In genomic region chr11:98740393-98741050, GRCm38 (mm10) we compare ENCODE assay signal across 8 mouse cellular contexts. TPM values are rescaled to one million over a fixed set of nuclear protein-coding genes. Genes with fewer than 3 reads are reported as not detected.
DNase-seq lines count a peak whose midpoint lies in the region; ATAC-seq and TF ChIP-seq lines count a peak whose summit lies in the region.

Gene Thra, plus strand, starts transcription at chr11:98740638.

- peak within 1 kb of the TSS; percentile 59 to 86 for H3K4me3 ChIP-seq in MEL (ENCODE audit: control insufficient read depth in 1 of 2, insufficient read depth in 1 of 2, low read depth in 2 of 2, low read length in 2 of 2)
- peak within 1 kb of the TSS; percentile 79 for H3K4me3 ChIP-seq in forebrain, embryonic 11.5 days (ENCODE audit: low read depth, low read length)
- peak within 1 kb of the TSS; percentile 79 for H3K4me3 ChIP-seq in heart, embryonic 15.5 days
- H3K4me3 ChIP-seq in liver, embryonic 14.5 days (ENCODE audit: insufficient read depth in 1 of 2, low read depth in 2 of 2, low read length in 2 of 2), result peak within 1 kb of the TSS; percentile 72 to 89
- peak within 1 kb of the TSS; percentile 91 for H3K4me3 ChIP-seq in neural tube, embryonic 12.5 days

- TF ChIP-seq POLR2A in MEL (IDR thresholded peaks at IDR 0.05; ENCODE audit: control insufficient read depth in 1 of 2, insufficient read depth in 1 of 2, low read depth in 1 of 2, low read length in 2 of 2, poor library complexity in 1 of 2), result peak in 1 of 2 experiments; percentile 90
- TF ChIP-seq POLR2A in brain, embryonic 14.5 days (IDR thresholded peaks at IDR 0.05; ENCODE audit: borderline replicate concordance, extremely low read depth, insufficient read depth, insufficient read length, poor library complexity, severe bottlenecking), result peak; percentile 29; the same call in 1 of the 2 replicates

- DNase-seq in MEL (ENCODE audit: low read depth, low spot score), result peak; percentile 94
- peak; percentile 86 for DNase-seq in brain, embryonic 14.5 days (ENCODE audit: low read depth)
- DNase-seq in forebrain, embryonic 11.5 days (ENCODE audit: low spot score), result peak; percentile 85
- peak; percentile 70 to 81 for DNase-seq in kidney, postnatal 25 days
- DNase-seq in liver, embryonic 14.5 days (ENCODE audit: low read depth in 3 of 3, low spot score in 3 of 3), result peak in 2 of 3 experiments; percentile 63 to 64
- DNase-seq in yolk sac, embryonic 10.5 days (ENCODE audit: low spot score), result peak; percentile 77

- ATAC-seq in forebrain, embryonic 11.5 days (replicated peaks; ENCODE audit: low FRiP score), result peak; percentile 51; the same call in 1 of the 2 replicates
- ATAC-seq in heart, embryonic 15.5 days (replicated peaks; ENCODE audit: insufficient number of reproducible peaks, insufficient read depth, low FRiP score, low read depth), result peak; percentile 67
- peak; percentile 77 for ATAC-seq in liver, embryonic 14.5 days (ENCODE audit: insufficient read depth)
- 0 out of 2 replicates have a peak, but pooled peaks have one; percentile 35 for ATAC-seq in neural tube, embryonic 12.5 days (ENCODE audit: low FRiP score, low read depth)

- H3K27me3 ChIP-seq in MEL (ENCODE audit: control insufficient read depth in 1 of 2, insufficient read depth in 2 of 2, low read length in 2 of 2), result no peaks in the 10 kb centered on the region
- H3K27me3 ChIP-seq in forebrain, embryonic 11.5 days (ENCODE audit: control insufficient read depth, insufficient read depth, low read length), result no peaks in the 10 kb centered on the region
- H3K27me3 ChIP-seq in heart, embryonic 15.5 days, result no peaks in the 10 kb centered on the region
- H3K27me3 ChIP-seq in liver, embryonic 14.5 days (ENCODE audit: control insufficient read depth, insufficient read depth, low read length), result no peaks in the 10 kb centered on the region
- no peaks in the 10 kb centered on the region for H3K27me3 ChIP-seq in neural tube, embryonic 12.5 days (replicated peaks)

- peak; percentile 3 to 38; a peak in 1 of 4 replicates for TF ChIP-seq EP300 in MEL (IDR thresholded peaks at IDR 0.05; ENCODE audit: low read depth in 1 of 2, low read length in 2 of 2)
- no peak for TF ChIP-seq EP300 in liver, embryonic 14.5 days (IDR thresholded peaks at IDR 0.05; ENCODE audit: low read depth)

- H3K4me1 ChIP-seq in MEL (ENCODE audit: control insufficient read depth in 1 of 2, insufficient read depth in 2 of 2, low read length in 2 of 2), result peaks cover 9 to 32% of the 10 kb centered on the region in 2 experiments
- H3K4me1 ChIP-seq in forebrain, embryonic 11.5 days (replicated peaks; ENCODE audit: control insufficient read depth, insufficient read depth, low read length), result peaks cover 33% of the 10 kb centered on the region
- peaks cover 50% of the 10 kb centered on the region for H3K4me1 ChIP-seq in heart, embryonic 15.5 days (replicated peaks)
- H3K4me1 ChIP-seq in liver, embryonic 14.5 days (replicated peaks; ENCODE audit: control insufficient read depth in 2 of 2, insufficient read depth in 2 of 2, low read length in 1 of 2), result peaks cover 36 to 47% of the 10 kb centered on the region in 2 experiments
- H3K4me1 ChIP-seq in neural tube, embryonic 12.5 days, result peaks cover 61% of the 10 kb centered on the region

- no peaks in the 10 kb centered on the region for H3K9me3 ChIP-seq in MEL (replicated peaks; ENCODE audit: insufficient read depth, low read length)
- no peaks in the 10 kb centered on the region for H3K9me3 ChIP-seq in forebrain, embryonic 11.5 days (ENCODE audit: control insufficient read depth, low read length)
- H3K9me3 ChIP-seq in heart, embryonic 15.5 days (replicated peaks), result no peaks in the 10 kb centered on the region
- no peaks in the 10 kb centered on the region for H3K9me3 ChIP-seq in liver, embryonic 14.5 days (ENCODE audit: control insufficient read depth, low read length)
- H3K9me3 ChIP-seq in neural tube, embryonic 12.5 days, result no peaks in the 10 kb centered on the region

- H3K27ac ChIP-seq in MEL (ENCODE audit: control insufficient read depth, low read depth, low read length), result peak within 1 kb of the TSS; percentile 89
- H3K27ac ChIP-seq in forebrain, embryonic 11.5 days (ENCODE audit: low read depth, low read length), result peak within 1 kb of the TSS; percentile 93
- peak within 1 kb of the TSS; percentile 96 for H3K27ac ChIP-seq in heart, embryonic 15.5 days
- H3K27ac ChIP-seq in liver, embryonic 14.5 days, result peak within 1 kb of the TSS; percentile 78
- peak within 1 kb of the TSS; percentile 92 for H3K27ac ChIP-seq in neural tube, embryonic 12.5 days

- peaks cover 0 to 21% of the 10 kb centered on the region in 2 experiments; a peak in 2 of 4 replicates for H3K36me3 ChIP-seq in MEL (ENCODE audit: control insufficient read depth in 1 of 2, insufficient read depth in 2 of 2, low read length in 2 of 2)
- H3K36me3 ChIP-seq in forebrain, embryonic 11.5 days (ENCODE audit: control insufficient read depth, insufficient read depth, low read length), result no peaks in the 10 kb centered on the region
- no peaks in the 10 kb centered on the region for H3K36me3 ChIP-seq in heart, embryonic 15.5 days
- no peaks in the 10 kb centered on the region for H3K36me3 ChIP-seq in liver, embryonic 14.5 days (replicated peaks; ENCODE audit: control insufficient read depth, insufficient read depth, low read depth)
- H3K36me3 ChIP-seq in neural tube, embryonic 12.5 days, result no peaks in the 10 kb centered on the region

- no peak; a peak in 1 of 6 replicates for TF ChIP-seq CTCF in MEL (IDR thresholded peaks at IDR 0.05 in 2 of 3, conservative IDR thresholded peaks at IDR 0.05 in 1 of 3; ENCODE audit: control insufficient read depth in 1 of 3, insufficient read depth in 1 of 3, low read depth in 2 of 3, low read length in 3 of 3, poor library complexity in 1 of 3, severe bottlenecking in 1 of 3)
- no peak for TF ChIP-seq CTCF in brain, embryonic 14.5 days (IDR thresholded peaks at IDR 0.05; ENCODE audit: borderline replicate concordance, extremely low read depth, insufficient read depth, insufficient read length)
- TF ChIP-seq CTCF in liver, embryonic 14.5 days (IDR thresholded peaks at IDR 0.05; ENCODE audit: low read depth), result no peak

- H3K79me2 ChIP-seq in MEL (ENCODE audit: control insufficient read depth, insufficient read depth, low read length, poor library complexity), result peaks cover 6% of the 10 kb centered on the region; the same call in 1 of the 2 replicates

- H3K4me2 ChIP-seq in forebrain, embryonic 11.5 days (ENCODE audit: low read depth, low read length, severe bottlenecking), result peak within 1 kb of the TSS; percentile 79
- peak within 1 kb of the TSS; percentile 89 for H3K4me2 ChIP-seq in heart, embryonic 15.5 days
- peak within 1 kb of the TSS; percentile 81 for H3K4me2 ChIP-seq in liver, embryonic 14.5 days (ENCODE audit: low read depth)
- peak within 1 kb of the TSS; percentile 77 for H3K4me2 ChIP-seq in neural tube, embryonic 12.5 days (replicated peaks)

- H3K9ac ChIP-seq in MEL (ENCODE audit: control insufficient read depth, low read depth, low read length, poor library complexity, severe bottlenecking), result peak within 1 kb of the TSS; percentile 77
- H3K9ac ChIP-seq in forebrain, embryonic 11.5 days (ENCODE audit: low read length), result peak within 1 kb of the TSS; percentile 87
- peak within 1 kb of the TSS; percentile 88 for H3K9ac ChIP-seq in heart, embryonic 15.5 days
- H3K9ac ChIP-seq in liver, embryonic 14.5 days (replicated peaks), result peak within 1 kb of the TSS; percentile 78
- H3K9ac ChIP-seq in neural tube, embryonic 12.5 days, result peak within 1 kb of the TSS; percentile 96

- no peak for TF ChIP-seq RAD21 in MEL (IDR thresholded peaks at IDR 0.05; ENCODE audit: low read depth, low read length)

- under 1% methylated on average over 22 of the region's 22 CpGs for WGBS in forebrain, embryonic 11.5 days
- WGBS in heart, embryonic 15.5 days, result under 1% methylated on average over 22 of the region's 22 CpGs
- WGBS in liver, embryonic 14.5 days (ENCODE audit: insufficient replicate concordance), result under 1% methylated on average over 22 of the region's 22 CpGs
- 2% methylated on average over 22 of the region's 22 CpGs for WGBS in neural tube, embryonic 12.5 days

TF ChIP-seq in MEL, 35 proteins besides CTCF, POLR2A, EP300 and RAD21 (continues in another document):
- no peak for TF ChIP-seq CHD1 (IDR thresholded peaks at IDR 0.05; ENCODE audit: low read depth, low read length)
- no peak for TF ChIP-seq MEF2A (IDR thresholded peaks at IDR 0.05; ENCODE audit: extremely low read depth, insufficient replicate concordance, low read depth, low read length, poor library complexity, severe bottlenecking)
- TF ChIP-seq JUND (IDR thresholded peaks at IDR 0.05; ENCODE audit: low read depth, low read length), result no peak
- no peak for TF ChIP-seq ZNF384 (IDR thresholded peaks at IDR 0.05; ENCODE audit: low read depth, low read length)
- peak; percentile 89; the same call in 1 of the 2 replicates for TF ChIP-seq MAZ (IDR thresholded peaks at IDR 0.05; ENCODE audit: low read depth, low read length)
- TF ChIP-seq USF2 (IDR thresholded peaks at IDR 0.05; ENCODE audit: borderline replicate concordance in 1 of 2, insufficient read depth in 1 of 2, low read depth in 1 of 2, low read length in 2 of 2), result no peak
- TF ChIP-seq USF1 (IDR thresholded peaks at IDR 0.05; ENCODE audit: low read depth, low read length), result peak; percentile 62; the same call in 1 of the 2 replicates
- peak; percentile 61 for TF ChIP-seq TCF12 (IDR thresholded peaks at IDR 0.05; ENCODE audit: low read depth, low read length)
- TF ChIP-seq POLR2AphosphoS2 (IDR thresholded peaks at IDR 0.05; ENCODE audit: low read length), result peak; percentile 70; the same call in 1 of the 2 replicates
- peak; percentile 88 for TF ChIP-seq ZMIZ1 (IDR thresholded peaks at IDR 0.05; ENCODE audit: low read depth, low read length)
- TF ChIP-seq TBP (IDR thresholded peaks at IDR 0.05; ENCODE audit: low read depth, low read length), result peak; percentile 68; the same call in 1 of the 2 replicates
- no peak for TF ChIP-seq GABPA (IDR thresholded peaks at IDR 0.05; ENCODE audit: low read depth, low read length)
- no peak for TF ChIP-seq ZKSCAN1 (IDR thresholded peaks at IDR 0.05; ENCODE audit: low read depth, low read length)
- peak; percentile 61 for TF ChIP-seq ETS1 (IDR thresholded peaks at IDR 0.05; ENCODE audit: low read depth, low read length)

RNA-seq across cellular contexts. Expression of gene Thra, which starts in this region (rescaled TPM):
- 22.0 and 29.6 TPM in 2 replicates for total RNA-seq in MEL (2012; rRNA removed)
- polyA plus RNA-seq in MEL (2012; ENCODE audit: insufficient read depth in 1 of 2, insufficient read length in 2 of 2, low read depth in 1 of 2, low replicate concordance in 2 of 2, missing spikeins in 1 of 2), result 10 to 100 TPM in 1 of 2 experiments, not detected in 1; 50.9 TPM
- polyA plus RNA-seq in brain, embryonic 14.5 days (2012; rRNA removed), result 600 and 616 TPM in 2 replicates
- polyA plus RNA-seq in forebrain, embryonic 11.5 days (2014; fragmentation: Nextera tagmentation; extraction: Ambion mirVana), result 35.9 and 36.9 TPM in 2 replicates
- polyA plus RNA-seq in heart, embryonic 15.5 days (2015; fragmentation: Nextera tagmentation; extraction: Ambion mirVana), result 34.8 and 39.5 TPM in 2 replicates
- 14.6 and 15.6 TPM in 2 replicates for polyA plus RNA-seq in liver, embryonic 14.5 days (2012; rRNA removed)
- polyA plus RNA-seq in liver, embryonic 14.5 days (2014; fragmentation: Nextera tagmentation; extraction: Ambion mirVana), result 8.3 and 10.0 TPM in 2 replicates
- 56.9 and 67.0 TPM in 2 replicates for polyA plus RNA-seq in neural tube, embryonic 12.5 days (2016; fragmentation: Nextera tagmentation; extraction: Ambion mirVana)

Comparison
In these comparisons a context has a peak if more than half of its experiments do, and no peak if none do; other contexts are left out.
1. Peak in every context shown above with its lines: DNase-seq, ATAC-seq, H3K4me3 ChIP-seq and H3K27ac ChIP-seq.